Mouse (Mus musculus): Measurements from ENCODE around the gene Pmpca. TPM values are rescaled to one million over a fixed set of nuclear protein-coding genes. Genes with fewer than 3 reads are reported as not detected.

Pmpca gene
- polyA plus RNA-seq, 1 experiment, result 102 TPM

DNA sequence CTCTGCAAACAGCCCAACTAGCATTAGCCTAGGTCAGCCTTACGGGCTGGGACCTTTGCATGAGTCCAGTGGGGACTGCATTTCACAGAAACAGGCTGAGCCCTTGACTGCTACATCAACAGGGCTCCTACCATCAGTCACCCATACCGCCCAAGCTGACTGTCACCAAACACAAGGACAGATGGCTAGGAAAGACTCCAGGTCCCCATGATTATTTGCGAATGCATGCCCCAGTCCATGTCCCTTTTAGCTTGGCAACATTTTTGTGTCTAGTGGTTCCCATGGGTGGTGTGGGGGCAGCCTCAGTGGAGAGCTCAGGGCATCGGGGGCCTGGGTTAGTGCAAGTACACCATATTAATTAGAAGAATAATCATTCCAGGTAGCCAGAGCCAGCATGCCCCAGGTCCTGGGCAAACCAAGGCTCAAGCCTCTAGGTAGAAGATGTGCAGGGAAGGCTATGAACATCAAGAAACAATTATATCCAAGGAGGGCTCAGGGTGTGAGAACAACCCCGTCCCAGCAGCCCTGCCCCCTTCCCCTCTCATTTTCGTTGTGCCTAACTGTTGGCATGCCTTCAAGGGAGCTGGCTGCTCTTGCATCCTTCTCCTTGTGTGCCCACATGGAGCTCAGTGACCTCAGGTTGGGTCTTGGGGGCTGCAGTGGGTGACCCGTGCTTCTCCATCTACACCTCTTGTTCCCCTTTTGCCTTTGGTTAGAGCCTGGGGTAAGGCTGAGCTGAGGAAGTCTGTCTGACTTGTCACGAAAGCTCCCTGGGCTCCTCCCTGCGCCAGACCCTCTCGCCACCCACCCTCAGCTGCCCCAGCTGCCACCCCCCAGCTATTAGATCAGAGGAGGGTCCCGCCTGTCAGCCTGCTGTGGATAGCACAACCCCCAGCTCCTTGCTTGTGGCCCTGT lies 35.8 kb upstream of the Pmpca start:
- peaks cover 8% of the 10 kb centered on the region; the same call in 1 of the 2 replicates for H3K4me1 ChIP-seq (ENCODE audit: control insufficient read depth, insufficient read depth, low read length)
- TF ChIP-seq CTCF (IDR thresholded peaks at IDR 0.05; ENCODE audit: extremely low read depth, insufficient read depth, low read length) (no peak), POLR2A (IDR thresholded peaks at IDR 0.05; ENCODE audit: extremely low read depth, insufficient read depth, low read length) (no peak)
- H3K4me3 ChIP-seq (ENCODE audit: insufficient read depth, low read length), result peak overlapping the region; percentile 69
- H3K27ac ChIP-seq (ENCODE audit: insufficient read depth, low read length), result 0 out of 2 replicates have a peak overlapping the region, but pooled peaks have one; percentile 17

GRCm38 (mm10) chr2:26354401-26354800 lies 34.7 kb upstream of the Pmpca start:
- Histone ChIP-seq H3K27ac (ENCODE audit: insufficient read depth, low read length) (no peak overlapping the region), H3K4me1 (ENCODE audit: control insufficient read depth, insufficient read depth, low read length) (peaks cover 8% of the 10 kb centered on the region; the same call in 1 of the 2 replicates), H3K4me3 (ENCODE audit: insufficient read depth, low read length) (no peak overlapping the region)
- no peak for TF ChIP-seq POLR2A (IDR thresholded peaks at IDR 0.05; ENCODE audit: extremely low read depth, insufficient read depth, low read length)
- TF ChIP-seq CTCF (IDR thresholded peaks at IDR 0.05; ENCODE audit: extremely low read depth, insufficient read depth, low read length), result no peak

- no peak for TF ChIP-seq CTCF (IDR thresholded peaks at IDR 0.05; ENCODE audit: extremely low read depth, insufficient read depth, low read length)
- TF ChIP-seq POLR2A (IDR thresholded peaks at IDR 0.05; ENCODE audit: extremely low read depth, insufficient read depth, low read length), result no peak
- Histone ChIP-seq H3K27ac (ENCODE audit: insufficient read depth, low read length) (no peak overlapping the region), H3K4me1 (ENCODE audit: control insufficient read depth, insufficient read depth, low read length) (peaks cover 5% of the 10 kb centered on the region; the same call in 1 of the 2 replicates), H3K4me3 (ENCODE audit: insufficient read depth, low read length) (no peak overlapping the region)
These were observed 32.9 kb upstream of the Pmpca start for GRCm38 (mm10) chr2:26356231-26356630.

DNA sequence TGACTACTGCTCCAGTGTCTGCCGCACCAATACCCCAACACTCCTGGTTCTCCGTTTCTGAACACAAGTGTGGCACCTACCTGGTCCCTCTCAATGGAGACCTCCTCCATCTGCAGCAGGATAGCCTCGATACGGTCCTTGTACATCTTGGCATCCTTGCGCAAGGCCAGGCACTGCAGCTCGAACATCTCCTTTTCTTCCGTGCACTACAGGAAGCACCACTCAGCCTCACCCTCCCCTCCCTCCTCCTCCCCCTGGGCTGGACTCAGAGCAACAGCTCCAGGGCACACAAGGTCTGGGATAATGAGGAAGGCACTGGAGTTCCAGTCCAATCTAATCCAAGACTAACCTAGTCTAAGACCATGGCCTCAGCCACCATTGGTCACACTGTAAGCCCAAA lies 32.5 kb upstream of the Pmpca start:
- TF ChIP-seq POLR2A (IDR thresholded peaks at IDR 0.05; ENCODE audit: extremely low read depth, insufficient read depth, low read length), result no peak
- TF ChIP-seq CTCF (IDR thresholded peaks at IDR 0.05; ENCODE audit: extremely low read depth, insufficient read depth, low read length), result no peak

GRCm38 (mm10) chr2:26357484-26357883 lies 31.7 kb upstream of the Pmpca start:
- TF ChIP-seq POLR2A (IDR thresholded peaks at IDR 0.05; ENCODE audit: extremely low read depth, insufficient read depth, low read length), result no peak
- TF ChIP-seq CTCF (IDR thresholded peaks at IDR 0.05; ENCODE audit: extremely low read depth, insufficient read depth, low read length), result no peak
- Histone ChIP-seq H3K27ac (ENCODE audit: insufficient read depth, low read length) (no peak overlapping the region), H3K4me3 (ENCODE audit: insufficient read depth, low read length) (no peak overlapping the region), H3K4me1 (ENCODE audit: control insufficient read depth, insufficient read depth, low read length) (peaks cover 5% of the 10 kb centered on the region; the same call in 1 of the 2 replicates)

More for the DNA sequence above, 32.5 kb upstream of the Pmpca start:
- Histone ChIP-seq H3K27ac (ENCODE audit: insufficient read depth, low read length) (no peak overlapping the region), H3K4me1 (ENCODE audit: control insufficient read depth, insufficient read depth, low read length) (peaks cover 5% of the 10 kb centered on the region; the same call in 1 of the 2 replicates), H3K4me3 (ENCODE audit: insufficient read depth, low read length) (no peak overlapping the region)

DNA sequence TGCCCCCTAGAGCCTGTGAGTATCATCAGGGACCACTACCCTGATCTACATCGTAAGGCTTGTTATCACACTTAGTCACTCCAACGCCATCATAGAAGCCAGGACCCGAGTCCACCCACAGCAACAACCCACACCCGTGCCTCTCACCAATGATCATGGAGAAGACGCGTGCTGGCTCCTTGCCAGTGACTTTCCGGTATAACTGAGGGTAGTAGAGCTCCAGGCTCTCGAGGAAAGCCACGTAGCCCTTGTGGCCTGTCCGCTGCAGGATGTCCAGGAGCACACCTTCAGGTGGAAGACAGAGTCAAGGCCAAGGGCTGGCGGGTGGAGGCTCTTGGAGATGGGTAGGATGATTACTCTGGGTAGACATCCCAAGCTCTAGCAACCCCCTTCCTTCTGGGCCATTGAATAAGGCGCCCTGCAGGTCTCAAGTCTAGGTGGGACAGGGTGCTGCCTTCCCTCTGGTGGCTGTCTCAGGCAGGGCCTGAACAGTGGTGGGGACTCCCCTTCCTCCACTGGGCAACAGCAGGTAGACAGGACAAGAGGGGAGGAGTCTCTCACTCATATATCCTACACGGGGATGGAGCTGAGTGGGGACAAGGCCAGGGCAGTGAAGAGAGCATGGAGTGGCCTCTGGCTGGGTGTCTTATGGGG lies 30.3 kb upstream of the Pmpca start:
- H3K4me1 ChIP-seq (ENCODE audit: control insufficient read depth, insufficient read depth, low read length), result no peaks in the 10 kb centered on the region
- H3K27ac ChIP-seq (ENCODE audit: insufficient read depth, low read length), result no peak overlapping the region
- H3K4me3 ChIP-seq (ENCODE audit: insufficient read depth, low read length), result no peak overlapping the region
- TF ChIP-seq POLR2A (IDR thresholded peaks at IDR 0.05; ENCODE audit: extremely low read depth, insufficient read depth, low read length) (no peak), CTCF (IDR thresholded peaks at IDR 0.05; ENCODE audit: extremely low read depth, insufficient read depth, low read length) (no peak)

- no peak overlapping the region for H3K4me3 ChIP-seq (ENCODE audit: insufficient read depth, low read length)
- H3K4me1 ChIP-seq (ENCODE audit: control insufficient read depth, insufficient read depth, low read length), result 0 out of 2 replicates have a peak, but pooled peaks cover 3% of the 10 kb centered on the region
- no peak overlapping the region for H3K27ac ChIP-seq (ENCODE audit: insufficient read depth, low read length)
- TF ChIP-seq CTCF (IDR thresholded peaks at IDR 0.05; ENCODE audit: extremely low read depth, insufficient read depth, low read length) (no peak), POLR2A (IDR thresholded peaks at IDR 0.05; ENCODE audit: extremely low read depth, insufficient read depth, low read length) (no peak)
These were observed 29.2 kb upstream of the Pmpca start for GRCm38 (mm10) chr2:26359983-26360382.

DNA sequence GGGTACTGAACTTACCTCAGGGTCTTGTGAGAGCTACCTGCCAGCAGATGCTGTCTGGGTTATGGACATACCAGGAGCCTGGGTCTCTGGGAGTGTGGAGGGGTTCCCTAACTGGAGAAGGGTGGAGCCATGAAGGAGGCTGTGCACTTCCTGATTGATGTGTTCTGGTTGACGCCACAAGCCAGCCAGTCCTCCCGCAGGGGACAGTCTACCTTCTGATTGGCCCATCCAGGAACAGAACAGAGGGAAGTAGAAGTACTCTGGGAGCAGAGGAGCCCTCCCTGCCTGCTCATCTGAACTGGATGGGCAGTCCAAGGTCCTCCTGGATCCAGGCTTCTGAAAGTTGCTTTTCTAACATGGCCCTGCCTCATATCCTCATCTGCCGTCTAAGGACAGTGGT lies 28.4 kb upstream of the Pmpca start, which contains the start of gene Card9:
Gene Card9, minus strand, starts transcription at position 147 of the 400 bp plus-strand sequence.
- H3K4me1 ChIP-seq (ENCODE audit: control insufficient read depth, insufficient read depth, low read length), result 0 out of 2 replicates have a peak, but pooled peaks cover 3% of the 10 kb centered on the region
- no peak for TF ChIP-seq POLR2A (IDR thresholded peaks at IDR 0.05; ENCODE audit: extremely low read depth, insufficient read depth, low read length)
- TF ChIP-seq CTCF (IDR thresholded peaks at IDR 0.05; ENCODE audit: extremely low read depth, insufficient read depth, low read length), result no peak
- no peak within 1 kb of the TSS for H3K27ac ChIP-seq (ENCODE audit: insufficient read depth, low read length)
- no peak within 1 kb of the TSS for H3K4me3 ChIP-seq (ENCODE audit: insufficient read depth, low read length)

GRCm38 (mm10) chr2:26362991-26363390 lies 26.1 kb upstream of the Pmpca start:
- Histone ChIP-seq H3K27ac (ENCODE audit: insufficient read depth, low read length) (no peak overlapping the region), H3K4me1 (ENCODE audit: control insufficient read depth, insufficient read depth, low read length) (0 out of 2 replicates have a peak, but pooled peaks cover 3% of the 10 kb centered on the region), H3K4me3 (ENCODE audit: insufficient read depth, low read length) (no peak overlapping the region)
- no peak for TF ChIP-seq POLR2A (IDR thresholded peaks at IDR 0.05; ENCODE audit: extremely low read depth, insufficient read depth, low read length)
